Comparison of ENCODE assay signal across 13 mouse cellular contexts in the genomic region with DNA sequence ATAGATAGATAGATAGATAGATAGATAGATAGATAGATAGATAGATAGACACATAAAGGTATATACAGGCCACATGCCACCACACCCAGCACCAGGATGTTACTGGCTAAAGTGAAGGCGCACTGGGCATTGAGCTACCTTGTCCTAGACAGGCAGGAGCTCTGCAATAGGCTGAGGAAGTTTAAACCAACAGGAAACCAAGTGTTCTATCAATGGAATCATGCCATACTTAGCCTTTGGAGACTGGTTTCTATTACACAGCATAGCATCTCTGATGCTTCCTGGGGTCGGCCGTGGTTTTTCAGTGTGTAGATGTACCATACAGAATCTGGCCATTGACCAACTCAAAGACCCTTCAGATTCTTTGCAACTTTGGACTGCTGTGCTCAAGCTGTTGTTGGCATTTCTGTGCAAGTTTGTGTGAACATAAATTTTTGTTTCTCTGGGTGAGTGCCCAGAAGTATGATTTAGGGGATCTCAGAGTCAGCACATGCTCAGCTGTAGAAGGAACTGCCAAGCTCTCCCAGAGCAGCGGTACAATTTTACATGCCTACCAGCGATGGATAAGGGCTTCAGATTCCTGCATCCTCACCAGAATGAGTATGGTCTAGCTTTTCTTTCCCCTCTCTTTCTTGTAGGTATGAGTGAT. TPM values are rescaled to one million over a fixed set of nuclear protein-coding genes. Genes with fewer than 3 reads are reported as not detected.
"Had no signal": no experiment of that assay in that cellular context is flagged by ENCODE, and none has a peak within 500 bp of the region (broad histone marks: within the 10 kb centered on the region; RNA-seq: fewer than 3 reads in every experiment).

No protein-coding gene starts in this region.

- H3K27me3 ChIP-seq: liver, embryonic 15.5 days; midbrain, embryonic 15.5 days; stomach, embryonic 15.5 days had no signal

- ATAC-seq: lung, postnatal 0 days; midbrain, embryonic 15.5 days had no signal

- H3K4me1 ChIP-seq: limb, embryonic 10.5 days; liver, embryonic 15.5 days; midbrain, embryonic 10.5 days; midbrain, embryonic 15.5 days; neural tube, embryonic 13.5 days; stomach, embryonic 15.5 days had no signal

- H3K27ac ChIP-seq: limb, embryonic 10.5 days; liver, embryonic 15.5 days; midbrain, embryonic 10.5 days; midbrain, embryonic 15.5 days; neural tube, embryonic 13.5 days; stomach, embryonic 15.5 days had no signal

- H3K4me3 ChIP-seq: left cerebral cortex, adult 2 months; limb, embryonic 10.5 days; liver, embryonic 15.5 days; midbrain, embryonic 10.5 days; midbrain, embryonic 15.5 days; neural tube, embryonic 13.5 days; stomach, embryonic 15.5 days had no signal

- H3K9ac ChIP-seq: liver, embryonic 15.5 days; midbrain, embryonic 15.5 days; neural tube, embryonic 13.5 days; stomach, embryonic 15.5 days had no signal

- H3K4me2 ChIP-seq: liver, embryonic 11.5 days; liver, embryonic 15.5 days; midbrain, embryonic 15.5 days; neural tube, embryonic 13.5 days; stomach, embryonic 15.5 days had no signal

- H3K36me3 ChIP-seq: limb, embryonic 10.5 days; liver, embryonic 15.5 days; midbrain, embryonic 10.5 days; midbrain, embryonic 15.5 days; neural tube, embryonic 13.5 days; stomach, embryonic 15.5 days had no signal

- DNase-seq: kidney, postnatal 25 days; lung, adult 2 months; lung, postnatal 36 days; right cerebral cortex, postnatal 14 days had no signal

- H3K9me3 ChIP-seq: limb, embryonic 10.5 days; liver, embryonic 15.5 days; midbrain, embryonic 10.5 days; midbrain, embryonic 15.5 days; neural tube, embryonic 13.5 days; stomach, embryonic 15.5 days had no signal

RNA-seq across cellular contexts. Expression of a gene that starts 17.0 kb away (rescaled TPM):
- polyA plus RNA-seq: liver, embryonic 11.5 days; liver, embryonic 15.5 days had no signal
